Mouse (Mus musculus) myocyte (in vitro differentiated cells): ENCODE results near the gene Rcor2. TPM values are rescaled to one million over a fixed set of nuclear protein-coding genes. Genes with fewer than 3 reads are reported as not detected.

ENCODE experiments used
- H3K27me3 ChIP-seq: one replicate; pipeline ENCODE4 v1.6.1; 2011; ENCODE audit not compliant: control insufficient read depth, insufficient read depth, insufficient read length
- H3K36me3 ChIP-seq: one replicate; pipeline ENCODE4 v1.6.1; 2011; ENCODE audit not compliant: control insufficient read depth, insufficient read depth
- H3K4me2 ChIP-seq: one replicate; pipeline ENCODE4 v1.6.1; 2011; ENCODE audit warnings: low read depth, control low read depth
- H3K4me3 ChIP-seq: one replicate; pipeline ENCODE4 v1.5.1; 2011; ENCODE audit warnings: mild to moderate bottlenecking, control low read depth, moderate library complexity
- H3K79me2 ChIP-seq: one replicate; pipeline ENCODE4 v1.6.1; 2011; ENCODE audit not compliant: control insufficient read depth, insufficient read depth
- H3ac ChIP-seq: one replicate; pipeline ENCODE4 v1.6.1; 2011; ENCODE audit not compliant: control insufficient read depth, insufficient read length
- CEBPB ChIP-seq: IDR thresholded peaks from 2 replicates; pipeline ENCODE4 v1.6.1; 2011; ENCODE audit warnings: mild to moderate bottlenecking, moderate library complexity; ENCODE audit not compliant: poor library complexity, insufficient read depth, severe bottlenecking
- E2F4 ChIP-seq: IDR thresholded peaks from one replicate; pipeline ENCODE4 v1.6.1; 2011; ENCODE audit warnings: mild to moderate bottlenecking, control low read depth, moderate library complexity; ENCODE audit not compliant: insufficient read depth
- MAX ChIP-seq: IDR thresholded peaks from one replicate; pipeline ENCODE4 v1.6.1; 2011; ENCODE audit warnings: low read depth, mild to moderate bottlenecking, control low read depth
- MYOD1 ChIP-seq, 3 experiments: IDR thresholded peaks; one replicate each; pipeline ENCODE4 v1.6.1; 2011; ENCODE audit warnings: control low read depth in 2 of 3, low read depth in 2 of 3, mild to moderate bottlenecking in 2 of 3, moderate library complexity in 1 of 3; ENCODE audit not compliant: insufficient read length in 2 of 3, control insufficient read depth in 1 of 3
- MYOG ChIP-seq, 3 experiments: IDR thresholded peaks; one replicate each; pipeline ENCODE4 v1.6.1; 2011; ENCODE audit warnings: control low read depth in 2 of 3, low read depth in 2 of 3, mild to moderate bottlenecking in 2 of 3; ENCODE audit not compliant: insufficient read length in 2 of 3, control insufficient read depth in 1 of 3, insufficient read depth in 1 of 3
- POLR2A ChIP-seq: IDR thresholded peaks from one replicate; pipeline ENCODE4 v1.6.1; 2011; ENCODE audit warnings: low read depth, mild to moderate bottlenecking, control low read depth, moderate library complexity; ENCODE audit not compliant: insufficient read length
- POLR2AphosphoS2 ChIP-seq: IDR thresholded peaks from one replicate; pipeline ENCODE4 v1.6.1; 2011; ENCODE audit warnings: low read depth, control low read depth; ENCODE audit not compliant: insufficient read length
- REST ChIP-seq: IDR thresholded peaks from one replicate; pipeline ENCODE4 v1.6.1; 2011; ENCODE audit warnings: mild to moderate bottlenecking, control low read depth, moderate library complexity; ENCODE audit not compliant: insufficient read depth, insufficient read length
- SRF ChIP-seq: IDR thresholded peaks from one replicate; pipeline ENCODE4 v1.6.1; 2011; ENCODE audit warnings: low read depth; ENCODE audit not compliant: control insufficient read depth, insufficient read length
- TCF12 ChIP-seq: IDR thresholded peaks from one replicate; pipeline ENCODE4 v1.6.1; 2011; ENCODE audit warnings: mild to moderate bottlenecking, control low read depth; ENCODE audit not compliant: poor library complexity, insufficient read depth, severe bottlenecking
- TCF3 ChIP-seq: IDR thresholded peaks from one replicate; pipeline ENCODE4 v1.6.1; 2011; ENCODE audit warnings: low read depth, control low read depth; ENCODE audit not compliant: insufficient read length
- USF1 ChIP-seq: IDR thresholded peaks from one replicate; pipeline ENCODE4 v1.6.1; 2011; ENCODE audit warnings: low read depth, mild to moderate bottlenecking, control low read depth, moderate library complexity
- polyA plus RNA-seq: library from polyadenylated mRNA; unstranded; fragments of >200 nt; fragmentation: generic; extraction: Trizol; gene quantifications from one replicate; pipeline ENCODE4 v1.2.1, GENCODE M21; 2012; ENCODE audit warnings: missing spikeins

Rcor2 gene
- polyA plus RNA-seq, 1 experiment, result 34.1 TPM

DNA sequence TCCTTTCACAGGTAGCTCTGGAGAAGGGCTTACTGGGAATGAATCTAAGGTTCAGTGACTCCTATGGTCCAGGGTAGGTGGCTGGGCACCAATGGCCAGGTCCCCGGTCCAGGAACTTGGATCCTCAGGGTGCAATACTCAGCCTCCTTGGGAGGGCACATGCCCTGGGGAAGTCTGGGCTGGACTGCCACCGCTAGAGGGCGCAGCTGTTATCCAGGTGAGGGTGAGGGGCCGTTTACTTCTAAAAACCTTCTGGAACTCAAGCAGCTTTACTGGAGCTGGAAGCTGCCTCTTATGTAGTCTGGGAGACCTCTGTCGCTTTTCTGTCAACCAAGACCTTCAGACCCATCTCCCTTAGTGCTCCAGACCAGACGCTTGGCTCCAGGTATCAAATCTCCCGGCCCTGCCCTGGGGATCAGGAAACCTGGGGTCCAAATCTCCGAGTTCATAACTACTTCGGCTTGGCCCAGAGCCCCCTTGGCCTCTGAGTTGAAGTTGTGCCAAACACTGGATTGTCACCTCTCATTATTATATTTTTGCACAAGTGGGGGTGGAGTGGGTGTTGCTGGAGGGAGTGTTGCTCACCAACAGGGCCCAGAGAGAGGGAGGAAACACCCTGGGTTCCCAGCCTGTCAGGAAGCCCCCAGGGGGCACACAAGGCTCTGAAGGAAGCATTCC lies 2.9 kb upstream of the Rcor2 start:
- H3K4me3 ChIP-seq, result no peak overlapping the region
- peaks cover 3% of the 10 kb centered on the region for H3K79me2 ChIP-seq
- peak overlapping the region; percentile 41 for H3K4me2 ChIP-seq
- no peaks in the 10 kb centered on the region for H3K27me3 ChIP-seq
- H3K36me3 ChIP-seq, result no peaks in the 10 kb centered on the region
- H3ac ChIP-seq, result no peak overlapping the region
- no peak for TF ChIP-seq USF1
- no peak for TF ChIP-seq E2F4
- no peak for TF ChIP-seq SRF
- TF ChIP-seq TCF12, result no peak
- TF ChIP-seq TCF3, result no peak
- no peak for TF ChIP-seq CEBPB
- TF ChIP-seq MAX, result no peak
- TF ChIP-seq MYOG (IDR thresholded peaks at IDR 0.05; ENCODE audit: control insufficient read depth in 1 of 3, insufficient read depth in 1 of 3, insufficient read length in 2 of 3, low read depth in 2 of 3), result no peak

DNA sequence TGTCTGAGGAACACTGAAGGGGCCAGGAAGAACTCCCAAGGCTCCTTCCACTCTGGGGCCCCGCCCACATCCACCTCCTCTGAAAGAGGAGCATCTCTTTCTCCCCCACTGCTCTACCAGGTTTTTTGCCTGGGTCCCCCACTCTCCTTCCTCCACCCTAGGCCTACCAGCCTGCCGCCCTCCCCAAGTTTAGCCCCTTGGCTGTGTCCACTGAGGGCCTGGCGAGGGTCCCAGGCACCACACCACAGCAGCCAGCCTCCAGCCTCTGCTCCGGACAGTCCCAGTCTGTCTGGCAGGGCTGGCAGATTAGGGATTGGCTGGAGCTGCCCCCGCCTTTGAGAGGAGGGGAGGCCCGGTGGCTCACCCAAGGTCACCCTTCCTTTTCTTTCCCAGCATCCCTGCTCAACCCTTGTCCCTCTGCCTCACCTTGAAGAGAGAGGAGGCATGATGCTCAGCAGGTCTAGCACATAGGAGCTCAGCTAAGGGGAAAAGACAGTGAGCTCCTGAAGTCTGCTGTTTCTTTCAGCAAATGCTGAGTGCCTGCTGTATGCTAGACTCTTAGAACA lies 2.3 kb upstream of the Rcor2 start:
- TF ChIP-seq TCF12 (no peak), MAX (no peak), TCF3 (no peak), REST (no peak), POLR2A (no peak), CEBPB (no peak)
- peak overlapping the region; percentile 41 for H3K4me2 ChIP-seq

DNA sequence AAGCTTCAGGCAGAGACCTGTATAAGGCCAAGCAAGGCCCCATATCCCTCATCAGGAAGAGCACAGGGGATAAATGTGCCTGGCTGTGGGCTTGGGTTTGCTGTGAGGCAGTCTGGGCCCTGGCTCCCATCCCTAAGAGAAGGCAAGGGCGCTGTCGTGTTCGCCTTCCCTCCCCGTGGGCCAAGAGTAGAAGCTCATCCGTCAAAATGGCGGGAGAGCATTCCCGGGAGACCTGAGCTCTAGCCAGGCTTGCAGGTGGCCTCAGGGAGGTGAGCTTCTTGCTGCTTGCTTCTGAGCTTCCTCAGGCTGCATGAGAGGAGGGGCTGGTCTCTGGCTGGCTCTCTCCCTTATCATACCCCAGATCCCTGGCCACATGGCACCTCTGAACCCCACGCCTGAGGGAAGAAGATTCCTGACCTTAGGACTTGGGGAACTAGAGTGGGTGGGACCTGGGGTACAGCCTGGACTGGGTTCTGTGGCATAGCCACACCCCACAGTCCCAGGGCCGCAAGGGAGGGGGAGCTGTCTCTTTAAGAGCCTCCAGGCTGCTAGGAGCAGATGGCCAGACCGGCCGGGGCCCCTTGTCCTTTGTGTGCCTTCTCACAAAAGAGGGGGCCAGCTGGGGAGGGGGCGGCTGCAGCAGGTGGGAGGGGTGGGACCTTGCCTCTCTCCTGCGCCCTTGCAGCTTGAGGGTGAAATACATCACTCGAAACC lies 1.5 kb upstream of the Rcor2 start:
- no peak overlapping the region for H3K4me2 ChIP-seq

More for the DNA sequence above, 2.3 kb upstream of the Rcor2 start:
- H3K79me2 ChIP-seq, result peaks cover 6% of the 10 kb centered on the region
- H3ac ChIP-seq, result no peak overlapping the region
- H3K36me3 ChIP-seq, result no peaks in the 10 kb centered on the region
- no peaks in the 10 kb centered on the region for H3K27me3 ChIP-seq
- H3K4me3 ChIP-seq, result no peak overlapping the region

DNA sequence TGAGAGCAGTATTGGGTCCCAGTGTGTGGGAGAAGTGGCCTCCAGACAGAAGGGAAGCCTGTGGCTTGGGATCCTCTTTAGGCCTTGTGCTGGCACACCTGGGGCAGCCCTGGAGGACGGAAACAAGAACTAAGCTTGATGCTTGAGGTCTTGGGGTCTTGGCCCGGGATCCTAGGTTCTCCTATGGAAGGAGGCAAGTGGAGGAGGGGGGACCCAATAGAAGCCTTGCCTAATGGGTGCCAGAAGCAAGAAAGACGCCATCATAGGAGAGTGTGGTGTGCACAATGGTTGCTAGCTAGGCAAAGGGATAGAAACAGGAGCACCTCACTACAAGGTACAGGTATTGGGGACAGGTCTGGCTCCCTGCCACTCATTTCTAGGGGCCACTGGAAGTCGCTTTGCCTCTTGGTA lies 699 bp upstream of the Rcor2 start:
- Histone ChIP-seq H3K4me2 (peak overlapping the region; percentile 98), H3K27me3 (no peaks in the 10 kb centered on the region), H3ac (no peak overlapping the region), H3K79me2 (peaks cover 6% of the 10 kb centered on the region), H3K36me3 (no peaks in the 10 kb centered on the region), H3K4me3 (no peak overlapping the region)
- TF ChIP-seq POLR2AphosphoS2, result no peak
- TF ChIP-seq TCF12, result no peak
- TF ChIP-seq SRF, result no peak

More for the DNA sequence above, 1.5 kb upstream of the Rcor2 start:
- Histone ChIP-seq H3K27me3 (no peaks in the 10 kb centered on the region), H3K79me2 (peaks cover 6% of the 10 kb centered on the region), H3K36me3 (no peaks in the 10 kb centered on the region), H3K4me3 (no peak overlapping the region), H3ac (no peak overlapping the region)
- no peak for TF ChIP-seq TCF3
- TF ChIP-seq CEBPB, result no peak
- TF ChIP-seq TCF12, result no peak
- TF ChIP-seq E2F4, result no peak
- TF ChIP-seq MAX, result no peak
- peak in 1 of 3 experiments; percentile 20 for TF ChIP-seq MYOG (IDR thresholded peaks at IDR 0.05; ENCODE audit: control insufficient read depth in 1 of 3, insufficient read depth in 1 of 3, insufficient read length in 2 of 3, low read depth in 2 of 3)
- TF ChIP-seq POLR2AphosphoS2, result no peak
- no peak for TF ChIP-seq SRF
- no peak for TF ChIP-seq REST
- TF ChIP-seq MYOD1 (IDR thresholded peaks at IDR 0.05; ENCODE audit: control insufficient read depth in 1 of 3, insufficient read length in 2 of 3, low read depth in 2 of 3), result peak in 1 of 3 experiments; percentile 36
- no peak for TF ChIP-seq USF1
- no peak for TF ChIP-seq POLR2A

DNA sequence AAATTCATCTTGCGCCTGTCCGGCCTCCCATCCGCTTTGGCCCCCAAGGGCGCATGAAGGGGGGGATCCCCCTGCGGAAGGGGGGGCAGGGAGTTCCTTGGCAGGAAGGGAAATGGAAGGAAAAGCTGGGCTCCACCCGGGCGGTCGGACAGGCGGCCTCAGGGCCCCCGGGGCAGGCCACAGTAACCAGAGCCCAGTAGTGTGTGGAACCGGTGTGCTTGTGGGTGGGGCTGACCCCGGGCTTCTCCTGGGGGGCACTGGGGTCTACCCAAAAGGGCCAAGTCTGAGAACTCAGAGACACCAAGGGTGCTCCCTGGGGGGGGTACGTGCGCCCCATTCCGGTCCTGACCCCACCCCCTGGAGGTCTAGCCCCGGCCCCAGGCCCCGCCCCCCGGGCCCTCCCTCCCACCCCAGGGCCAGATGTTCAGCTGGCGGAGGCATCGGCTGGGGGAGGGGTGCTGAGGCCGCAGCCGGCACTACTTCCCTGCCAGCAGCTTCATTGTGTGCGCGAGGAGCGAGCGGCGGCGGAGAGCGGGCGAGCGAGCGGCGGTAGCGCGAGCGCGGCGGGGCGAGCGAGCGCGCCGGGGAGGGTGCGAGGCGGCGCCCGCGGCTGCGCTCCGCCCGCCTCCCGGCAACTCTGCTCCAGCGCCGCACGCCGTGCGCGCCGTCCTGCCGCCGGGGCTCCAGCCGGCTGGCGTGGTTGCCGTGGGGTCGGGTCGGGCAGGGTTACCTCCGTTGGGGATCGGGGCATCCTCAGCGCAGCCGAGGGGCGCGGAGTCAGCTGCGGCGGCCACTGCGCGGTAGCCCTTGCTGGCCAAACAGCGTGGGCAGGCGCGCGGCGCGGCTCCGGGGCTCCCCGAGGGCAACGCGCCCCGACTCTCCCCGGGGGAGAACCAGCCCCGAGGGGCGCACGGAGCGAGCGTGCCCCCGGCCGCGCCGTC lies 926 bp downstream of the Rcor2 start:
- TF ChIP-seq E2F4, result no peak
- TF ChIP-seq POLR2AphosphoS2, result peak; percentile 76
- no peak for TF ChIP-seq TCF3
- TF ChIP-seq MYOG (IDR thresholded peaks at IDR 0.05; ENCODE audit: control insufficient read depth in 1 of 3, insufficient read depth in 1 of 3, insufficient read length in 2 of 3, low read depth in 2 of 3), result peak in 1 of 3 experiments; percentile 71
- peak in 2 of 3 experiments; percentile 39 to 73 for TF ChIP-seq MYOD1 (IDR thresholded peaks at IDR 0.05; ENCODE audit: control insufficient read depth in 1 of 3, insufficient read length in 2 of 3, low read depth in 2 of 3)
- no peak for TF ChIP-seq SRF
- TF ChIP-seq REST, result peak; percentile 7
- peak; percentile 81 for TF ChIP-seq POLR2A
- no peak for TF ChIP-seq TCF12
- no peak for TF ChIP-seq CEBPB
- TF ChIP-seq MAX, result no peak
- TF ChIP-seq USF1, result no peak
- H3K4me3 ChIP-seq, result peak overlapping the region; percentile 52
- H3K79me2 ChIP-seq, result peaks cover 6% of the 10 kb centered on the region
- no peaks in the 10 kb centered on the region for H3K27me3 ChIP-seq
- H3K4me2 ChIP-seq, result peak overlapping the region; percentile 98
- H3ac ChIP-seq, result peak overlapping the region; percentile 67
- peaks cover 3% of the 10 kb centered on the region for H3K36me3 ChIP-seq
